Mouse (Mus musculus) G1E (cell line): Measurements from ENCODE around the gene Olfr777. TPM values are rescaled to one million over a fixed set of nuclear protein-coding genes. Genes with fewer than 3 reads are reported as not detected.
"Not testable (repeated sequence)": the region's sequence is repeated elsewhere in the genome, so short reads cannot be mapped to it uniquely, and the experiment has no call there.

Experiments used
- ATAC-seq: 2 replicates; pipeline ENCODE4 v1.8.0; 2016; ENCODE audit warnings: mild to moderate bottlenecking; ENCODE audit not compliant: insufficient number of reproducible peaks, poor library complexity, low FRiP score, severe bottlenecking; ENCODE audit errors: extremely low read depth
- DNase-seq: peaks from one replicate; pipeline ENCODE4 v3.0.0; 2012; ENCODE audit warnings: low spot score
- H3K27me3 ChIP-seq: 2 replicates; pipeline ENCODE4 v1.6.1; 2012; ENCODE audit warnings: mild to moderate bottlenecking, low read length, inconsistent platforms; ENCODE audit not compliant: insufficient read depth
- H3K36me3 ChIP-seq: replicated peaks from 2 replicates; pipeline ENCODE3; 2012; ENCODE audit warnings: mild to moderate bottlenecking, inconsistent platforms
- H3K4me1 ChIP-seq: 2 replicates; pipeline ENCODE4 v1.6.1; 2012; ENCODE audit warnings: low read depth, low read length, inconsistent platforms, mixed read lengths; ENCODE audit not compliant: insufficient read depth
- H3K4me3 ChIP-seq: 2 replicates; pipeline ENCODE4 v1.5.1; 2012; ENCODE audit warnings: low read depth, mild to moderate bottlenecking, inconsistent platforms, low read length, moderate library complexity, mixed read lengths
- H3K9me3 ChIP-seq: replicated peaks from 2 replicates; pipeline ENCODE4 v1.6.1; 2012; ENCODE audit warnings: inconsistent platforms
- CTCF ChIP-seq: IDR thresholded peaks from 2 replicates; pipeline ENCODE4 v1.5.1; 2012; ENCODE audit warnings: low read depth, low read length, inconsistent platforms, mixed read lengths
- GATA1 ChIP-seq: IDR thresholded peaks from 2 replicates; pipeline ENCODE4 v1.6.1; 2012; ENCODE audit warnings: borderline replicate concordance, low read length, inconsistent platforms, mixed read lengths
- GATA2 ChIP-seq: IDR thresholded peaks from 2 replicates; pipeline ENCODE4 v1.6.1; 2012; ENCODE audit warnings: low read depth, low read length, inconsistent platforms, borderline replicate concordance
- POLR2AphosphoS5 ChIP-seq: IDR thresholded peaks from 2 replicates; pipeline ENCODE4 v1.6.1; 2012; ENCODE audit warnings: low read depth, low read length, inconsistent platforms; ENCODE audit not compliant: insufficient replicate concordance
- TAL1 ChIP-seq: conservative IDR thresholded peaks from 2 replicates; pipeline ENCODE4 v1.6.1; 2012; ENCODE audit warnings: low read depth, low read length, inconsistent platforms, mixed read lengths
- polyA plus RNA-seq: library from polyadenylated mRNA; stranded (reverse); fragments of >175 nt; gene quantifications from 2 replicates; pipeline ENCODE4 v1.2.3, GENCODE M21; 2012
- total RNA-seq, 2 experiments: library from RNA; stranded (forward) in 1 of 2; stranded (reverse) in 1 of 2; fragments of 200-1000 nt in 1 of 2; fragments of >200 nt in 1 of 2; fragmentation: Nextera tagmentation in 1 of 2; gene quantifications; 2 replicates each; pipeline ENCODE4 v1.2.3; 2014 to 2017

Gene Olfr777
- not detected in 2 replicates for total RNA-seq (2014; fragmentation: Nextera tagmentation)
- 0.17 and 0.44 TPM in 2 replicates for total RNA-seq (2017)
- polyA plus RNA-seq, result not detected in 2 replicates

- Histone ChIP-seq H3K27me3 (no peaks in the 10 kb centered on the region), H3K4me1 (no peaks in the 10 kb centered on the region), H3K36me3 (no peaks in the 10 kb centered on the region), H3K4me3 (no peak within 1 kb of the TSS), H3K9me3 (no peaks in the 10 kb centered on the region)
- ATAC-seq (no peak), DNase-seq (no peak)
- TF ChIP-seq POLR2AphosphoS5, result no peak
- TF ChIP-seq TAL1, result no peak
- TF ChIP-seq GATA1, result no peak
- TF ChIP-seq CTCF, result no peak
- no peak for TF ChIP-seq GATA2
Observed at GRCm38 (mm10) chr10:129271081-129271535, at the start of gene Olfr777. Gene Olfr777, minus strand, starts transcription at chr10:129271485.

GRCm38 (mm10) chr10:129317817-129318216 lies 46.5 kb upstream of the Olfr777 start, which contains the start of gene Olfr780:
Gene Olfr780, plus strand, starts transcription at chr10:129318117.
- TF ChIP-seq GATA2 (no peak), TAL1 (no peak), CTCF (no peak), GATA1 (no peak), POLR2AphosphoS5 (no peak)
- Histone ChIP-seq H3K9me3 (no peaks in the 10 kb centered on the region), H3K36me3 (no peaks in the 10 kb centered on the region), H3K27me3 (no peaks in the 10 kb centered on the region), H3K4me3 (no peak within 1 kb of the TSS), H3K4me1 (no peaks in the 10 kb centered on the region)
- ATAC-seq, result no peak
- no peak for DNase-seq

- DNase-seq, H3K27me3 ChIP-seq, H3K4me1 ChIP-seq, ATAC-seq, H3K36me3 ChIP-seq, H3K4me3 ChIP-seq, H3K9me3 ChIP-seq: not testable (repeated sequence)
Observed at GRCm38 (mm10) chr10:129313521-129313920, 42.2 kb upstream of the Olfr777 start.

- ATAC-seq, H3K4me3 ChIP-seq, H3K27me3 ChIP-seq, H3K9me3 ChIP-seq, DNase-seq, H3K36me3 ChIP-seq, H3K4me1 ChIP-seq: not testable (repeated sequence)
Observed at GRCm38 (mm10) chr10:129312973-129313372, 41.7 kb upstream of the Olfr777 start.

DNA sequence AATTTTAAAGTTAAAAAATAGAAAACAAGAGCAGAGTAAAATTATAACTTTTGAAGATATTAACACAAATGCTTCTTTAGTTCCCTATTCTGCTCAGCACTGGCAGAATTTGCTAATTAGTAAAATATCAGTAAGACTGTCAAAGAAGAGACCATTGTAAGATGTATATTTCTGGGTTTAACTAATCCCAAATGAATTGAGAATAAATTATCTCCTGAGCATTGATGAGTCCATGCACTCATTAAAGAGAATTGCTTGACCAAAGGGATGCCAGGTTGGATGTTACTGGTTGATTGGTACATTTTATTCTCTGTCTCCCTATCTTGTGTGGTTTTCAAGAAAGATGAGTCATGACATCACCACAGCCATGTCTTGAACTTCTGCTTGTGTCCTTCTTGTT lies 12.5 kb downstream of the Olfr777 start, which contains the start of gene Olfr776:
TSS of gene Olfr776 (plus strand) at position 301 of the 400 bp plus-strand sequence.
- TF ChIP-seq GATA2 (no peak), GATA1 (no peak), CTCF (no peak), TAL1 (no peak), POLR2AphosphoS5 (no peak)
- ATAC-seq (no peak), DNase-seq (no peak)
- Histone ChIP-seq H3K27me3 (no peaks in the 10 kb centered on the region), H3K9me3 (no peaks in the 10 kb centered on the region), H3K4me3 (no peak within 1 kb of the TSS), H3K36me3 (no peaks in the 10 kb centered on the region), H3K4me1 (no peaks in the 10 kb centered on the region)

GRCm38 (mm10) chr10:129248112-129248511 lies 23.2 kb downstream of the Olfr777 start, which contains the start of gene Olfr775:
Gene Olfr775, plus strand, starts transcription at chr10:129248412.
- no peak for ATAC-seq
- Histone ChIP-seq H3K4me3 (no peak within 1 kb of the TSS), H3K27me3 (no peaks in the 10 kb centered on the region), H3K9me3 (no peaks in the 10 kb centered on the region), H3K36me3 (no peaks in the 10 kb centered on the region), H3K4me1 (no peaks in the 10 kb centered on the region)
- no peak for TF ChIP-seq CTCF
- TF ChIP-seq GATA2, result no peak
- TF ChIP-seq GATA1, result no peak
- no peak for TF ChIP-seq POLR2AphosphoS5
- no peak for TF ChIP-seq TAL1
- no peak for DNase-seq

DNA sequence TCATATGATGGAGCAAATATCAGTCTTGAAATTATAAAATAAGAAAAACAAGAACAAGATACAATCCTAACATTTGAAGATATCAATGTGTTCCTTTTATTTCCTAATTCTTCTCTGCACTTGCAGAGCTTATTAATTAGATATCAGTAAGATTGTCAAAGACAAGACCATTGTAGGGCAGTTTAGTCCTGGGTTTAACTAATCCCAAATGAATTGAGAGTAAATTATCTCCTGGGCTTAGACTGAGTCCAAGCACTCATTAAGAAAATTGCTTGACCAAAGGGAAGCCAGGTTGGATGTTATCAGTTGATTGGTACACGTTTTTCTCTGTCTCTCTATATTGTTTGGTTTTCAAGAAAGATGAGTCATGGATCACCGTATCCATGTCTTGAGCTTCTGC lies 35.4 kb downstream of the Olfr777 start, which contains the start of gene Olfr774:
TSS of gene Olfr774 (plus strand) at position 301 of the 400 bp plus-strand sequence.
- TF ChIP-seq POLR2AphosphoS5 (no peak), GATA2 (no peak), GATA1 (no peak), CTCF (no peak), TAL1 (no peak)
- H3K9me3 ChIP-seq, result no peaks in the 10 kb centered on the region
- no peak within 1 kb of the TSS for H3K4me3 ChIP-seq
- DNase-seq (no peak), ATAC-seq (no peak)
- H3K27me3 ChIP-seq, result no peaks in the 10 kb centered on the region
- H3K36me3 ChIP-seq, result no peaks in the 10 kb centered on the region
- no peaks in the 10 kb centered on the region for H3K4me1 ChIP-seq
